Mouse (Mus musculus) central nervous system, embryonic 14 days (tissue): ENCODE measurements around the gene Fbxl3. TPM values are rescaled to one million over a fixed set of nuclear protein-coding genes. Genes with fewer than 3 reads are reported as not detected.

Experiments
- polyA plus RNA-seq: library from polyadenylated mRNA; depleted of rRNA; stranded (reverse); fragments of >200 nt; gene quantifications from 2 replicates; pipeline ENCODE4 v1.2.3, GENCODE M21; 2012; rRNA removed

The Fbxl3 gene
- 84.2 and 87.8 TPM in 2 replicates for polyA plus RNA-seq

DNA sequence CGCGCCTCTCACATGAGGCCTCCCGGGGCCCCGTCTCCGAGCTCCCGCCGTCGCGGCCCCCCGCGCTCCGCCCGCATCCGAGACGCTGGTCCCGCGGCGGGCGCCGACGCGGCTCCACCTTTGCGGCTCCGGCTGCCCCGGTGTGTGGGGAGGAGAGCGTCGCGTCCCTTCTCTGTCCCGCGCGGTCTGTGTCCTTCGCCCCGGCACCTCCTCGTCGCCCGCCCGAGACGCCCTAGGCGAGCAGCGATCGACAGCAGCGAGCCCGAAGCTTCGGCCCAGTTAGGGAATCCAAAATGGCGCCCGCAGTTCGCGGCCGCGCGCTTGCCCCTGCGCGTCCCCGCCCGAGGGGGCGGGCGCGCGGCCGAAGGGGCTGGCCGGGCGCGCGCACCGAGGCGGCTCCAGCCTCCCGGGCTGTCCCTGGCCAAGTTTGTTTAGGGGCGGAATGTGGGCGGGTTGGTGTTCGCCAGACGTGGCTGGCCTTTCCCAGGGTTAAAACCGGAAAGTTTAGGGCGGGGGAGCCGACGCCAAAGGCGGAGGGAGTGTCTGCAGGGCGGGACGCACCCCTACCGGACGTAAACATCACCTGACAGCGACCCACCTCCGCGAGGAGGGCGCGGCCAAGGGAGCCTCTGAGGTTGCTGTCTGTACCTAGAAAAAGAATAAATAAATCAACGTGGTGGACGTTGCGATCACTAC is at the start of gene Fbxl3:
Fbxl3 (minus strand) TSS at position 329 of the 696 bp plus-strand sequence.

DNA sequence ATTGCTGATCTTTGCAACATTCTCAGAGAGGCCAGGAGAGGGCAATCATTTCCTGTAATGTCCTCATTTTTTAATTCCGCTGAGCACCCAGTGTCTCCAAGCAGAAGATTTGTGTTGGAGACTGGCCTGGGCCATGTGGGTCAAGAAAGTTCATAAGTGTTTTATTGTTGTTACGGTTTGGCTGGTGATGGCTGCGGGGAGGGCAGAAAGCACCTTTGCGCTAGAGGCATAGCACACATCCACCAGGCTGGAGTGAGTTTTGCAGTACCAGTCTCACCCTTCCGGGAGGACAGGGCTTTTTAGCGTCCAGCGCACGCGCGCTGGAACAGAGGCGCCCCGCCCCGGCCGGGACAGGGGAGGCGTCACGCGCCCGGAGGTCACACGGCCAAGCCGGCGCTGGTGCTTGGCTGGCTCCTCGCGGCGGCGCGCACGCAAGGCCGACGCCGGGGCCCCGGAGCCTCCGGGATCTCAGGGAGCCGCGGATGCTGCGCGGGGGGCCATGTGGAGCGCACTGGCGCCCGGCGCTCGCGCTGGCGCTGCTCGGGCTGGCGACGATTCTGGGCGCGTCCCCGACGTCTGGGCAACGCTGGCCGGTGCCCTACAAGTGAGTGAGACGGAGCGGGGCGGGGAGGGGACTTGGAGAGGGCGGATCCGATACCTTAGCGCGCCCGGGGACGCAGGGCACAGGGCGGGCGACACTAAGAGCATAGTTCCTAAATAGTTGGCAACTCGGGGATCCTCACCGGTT is 29.3 kb downstream of the Fbxl3 start, which contains the start of gene Cln5:
Cln5 (plus strand) TSS at position 353 of the 748 bp plus-strand sequence.

GRCm38 (mm10) chr14:103046677-103047076 is 52.7 kb downstream of the Fbxl3 start, which contains the start of gene Acod1:
Acod1 (plus strand) TSS chr14:103046977.

Other genes starting within 250 kb of the Fbxl3 start
- 24.7 and 47.6 TPM in 2 replicates for gene Kctd12, start 116.9 kb downstream of the Fbxl3 start, polyA plus RNA-seq
- 0.75 and 1.9 TPM in 2 replicates for gene Acod1, start 52.6 kb downstream of the Fbxl3 start, polyA plus RNA-seq
- 8.6 and 12.1 TPM in 2 replicates for gene Cln5, start 29.4 kb downstream of the Fbxl3 start, polyA plus RNA-seq
- gene Mycbp2, start 247.2 kb upstream of the Fbxl3 start, polyA plus RNA-seq: 115 and 119 TPM in 2 replicates